ENCODE assay signal across 24 mouse cellular contexts in the genomic region with DNA sequence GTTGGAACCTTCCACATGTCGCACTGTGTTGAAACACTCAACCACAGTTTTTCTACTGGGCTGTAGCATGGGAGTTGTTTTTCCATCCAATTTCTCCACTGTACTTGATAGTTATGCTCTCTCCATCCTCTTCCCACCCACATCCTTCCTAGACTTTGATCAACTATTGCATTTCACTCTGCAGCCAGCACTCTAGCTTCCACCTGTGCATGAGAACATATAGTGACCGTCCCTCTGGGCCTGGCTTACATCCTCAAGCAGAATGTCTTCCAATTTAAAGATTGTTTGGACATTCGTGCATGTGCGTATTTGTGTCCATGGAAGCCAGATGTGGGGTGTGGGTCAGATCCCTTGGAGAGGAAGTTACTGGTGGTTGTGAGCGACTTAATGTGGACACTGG.
"Had no signal": no experiment of that assay in that cellular context is flagged by ENCODE, and none has a peak within 500 bp of the region (broad histone marks: within the 10 kb centered on the region; RNA-seq: fewer than 3 reads in every experiment).

No protein-coding gene starts in this region.

- H3K36me3 ChIP-seq: kidney, embryonic 15.5 days; limb, embryonic 12.5 days; liver, embryonic 12.5 days; liver, embryonic 15.5 days; lung, embryonic 15.5 days; midbrain, embryonic 10.5 days; midbrain, embryonic 13.5 days; neural tube, embryonic 13.5 days; stomach, embryonic 15.5 days had no signal

- ATAC-seq: liver, embryonic 12.5 days; midbrain, embryonic 13.5 days; midbrain, embryonic 16.5 days had no signal

- H3K27me3 ChIP-seq: kidney, embryonic 15.5 days; limb, embryonic 12.5 days; liver, embryonic 12.5 days; liver, embryonic 15.5 days; lung, embryonic 15.5 days; midbrain, embryonic 13.5 days; neural tube, embryonic 13.5 days; stomach, embryonic 15.5 days had no signal

- H3K4me3 ChIP-seq: kidney, embryonic 15.5 days; left cerebral cortex, adult 2 months; limb, embryonic 12.5 days; liver, embryonic 12.5 days; liver, embryonic 15.5 days; lung, embryonic 15.5 days; megakaryocyte, embryonic 14.5 days; midbrain, embryonic 10.5 days; midbrain, embryonic 13.5 days; myocyte; neural tube, embryonic 13.5 days; stomach, embryonic 15.5 days had no signal

- H3K9me3 ChIP-seq: kidney, embryonic 15.5 days; limb, embryonic 12.5 days; liver, embryonic 12.5 days; liver, embryonic 15.5 days; lung, embryonic 15.5 days; megakaryocyte, embryonic 14.5 days; midbrain, embryonic 10.5 days; midbrain, embryonic 13.5 days; neural tube, embryonic 13.5 days; stomach, embryonic 15.5 days had no signal

- H3K27ac ChIP-seq: kidney, embryonic 15.5 days; left cerebral cortex, adult 2 months; limb, embryonic 12.5 days; liver, embryonic 12.5 days; liver, embryonic 15.5 days; lung, embryonic 15.5 days; midbrain, embryonic 10.5 days; midbrain, embryonic 13.5 days; neural tube, embryonic 13.5 days; stomach, embryonic 15.5 days had no signal

- DNase-seq: kidney, postnatal 10 days; kidney, postnatal 36 days; layer of hippocampus, postnatal 36 days; liver; lung, adult 18-20 months; lung, postnatal 10 days; lung, postnatal 36 days; retina, postnatal 1 day; right cerebral cortex, postnatal 25 days; spleen, adult 18-20 months; thymus, postnatal 25 days had no signal

- H3K4me1 ChIP-seq: kidney, embryonic 15.5 days; limb, embryonic 12.5 days; liver, embryonic 15.5 days; megakaryocyte, embryonic 14.5 days; midbrain, embryonic 10.5 days; midbrain, embryonic 13.5 days; stomach, embryonic 15.5 days had no signal

- H3K4me2 ChIP-seq: kidney, embryonic 15.5 days; limb, embryonic 12.5 days; liver, embryonic 12.5 days; liver, embryonic 15.5 days; lung, embryonic 15.5 days; midbrain, embryonic 13.5 days; neural tube, embryonic 13.5 days; stomach, embryonic 15.5 days had no signal

- H3K9ac ChIP-seq: kidney, embryonic 15.5 days; limb, embryonic 12.5 days; liver, embryonic 12.5 days; liver, embryonic 15.5 days; lung, embryonic 15.5 days; midbrain, embryonic 13.5 days; neural tube, embryonic 13.5 days; stomach, embryonic 15.5 days had no signal
